Comparison of ENCODE assay signal across 8 mouse cellular contexts in the genomic region with DNA sequence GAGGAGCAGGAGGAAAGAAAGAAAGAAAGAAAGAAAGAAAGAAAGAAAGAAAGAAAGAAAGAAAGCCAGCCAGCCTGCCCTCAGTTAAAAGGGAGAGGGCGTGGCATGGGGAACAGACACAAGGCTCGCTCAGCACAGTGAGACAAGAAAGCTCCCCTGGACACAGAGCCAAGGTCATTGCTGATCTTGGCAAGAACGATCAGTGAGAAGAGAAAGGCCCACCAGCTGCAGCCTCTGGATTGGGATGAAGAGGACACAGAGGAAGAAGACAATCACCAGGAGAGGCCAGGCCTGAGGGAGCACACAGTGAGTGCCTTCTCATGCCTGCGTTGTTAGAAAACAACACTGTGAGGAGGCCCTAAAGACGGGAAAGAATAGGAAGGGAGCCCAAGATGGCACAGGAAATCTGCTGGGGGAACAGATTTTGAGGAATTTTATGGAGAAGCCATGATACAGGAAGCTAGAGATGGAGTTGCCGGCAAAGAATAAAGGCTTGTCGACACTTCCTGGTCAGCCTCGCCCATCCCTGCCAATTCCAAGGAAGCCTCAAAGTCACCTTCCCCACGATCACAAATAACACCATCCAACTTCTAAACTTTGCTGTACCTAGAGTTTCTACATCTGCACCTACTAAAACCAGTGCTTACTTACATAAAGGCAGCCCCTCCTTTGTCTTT. TPM values are rescaled to one million over a fixed set of nuclear protein-coding genes. Genes with fewer than 3 reads are reported as not detected.
DNase-seq lines count a peak whose midpoint lies in the region; ATAC-seq and TF ChIP-seq lines count a peak whose summit lies in the region.

No protein-coding gene starts in this region.

- H3K9ac ChIP-seq in kidney, postnatal 0 days (ENCODE audit: low read depth, low read length): no peak overlapping the region
- no peak overlapping the region for H3K9ac ChIP-seq in stomach, postnatal 0 days (ENCODE audit: low read length)

- H3K36me3 ChIP-seq in spleen, adult 2 months (ENCODE audit: control insufficient read depth, insufficient read depth, low read length): peaks cover under 1% of the 10 kb centered on the region; the same call in 1 of the 2 replicates
- no peaks in the 10 kb centered on the region for H3K36me3 ChIP-seq in kidney, postnatal 0 days (ENCODE audit: insufficient read depth, low read length)
- no peaks in the 10 kb centered on the region for H3K36me3 ChIP-seq in stomach, postnatal 0 days (ENCODE audit: control insufficient read depth, insufficient read depth, low read length)

- ATAC-seq in kidney, postnatal 0 days (replicated peaks; ENCODE audit: low FRiP score, low read depth): no peak
- no peak for ATAC-seq in stomach, postnatal 0 days (ENCODE audit: low FRiP score, low TSS enrichment)

- H3K27me3 ChIP-seq in spleen, adult 2 months (ENCODE audit: control insufficient read depth, insufficient read depth, low read length): no peaks in the 10 kb centered on the region
- no peaks in the 10 kb centered on the region for H3K27me3 ChIP-seq in kidney, postnatal 0 days (ENCODE audit: insufficient read depth, low read length)
- H3K27me3 ChIP-seq in stomach, postnatal 0 days (ENCODE audit: control insufficient read depth, insufficient read depth, low read length): no peaks in the 10 kb centered on the region

- DNase-seq in spleen, adult 2 months (ENCODE audit: low read depth in 1 of 2, low spot score in 2 of 2): no peak
- DNase-seq in spleen, postnatal 10 days (ENCODE audit: low spot score in 2 of 2): no peak
- peak; percentile 79 to 87 for DNase-seq in heart, adult 18-20 months
- DNase-seq in kidney, postnatal 0 days (ENCODE audit: low spot score): no peak
- no peak for DNase-seq in stomach, postnatal 0 days (ENCODE audit: low spot score)
- DNase-seq in cerebellum, adult 9-11 months: no peak
- DNase-seq in T-cell, adult 2 months (ENCODE audit: low spot score): no peak
- DNase-seq in layer of hippocampus, adult 9-11 months: no peak

- TF ChIP-seq EP300 in stomach, postnatal 0 days (optimal IDR thresholded peaks at IDR 0.05): no peak

- H3K27ac ChIP-seq in spleen, adult 2 months (ENCODE audit: insufficient read depth, low read length): peak overlapping the region; percentile 43
- H3K27ac ChIP-seq in kidney, postnatal 0 days: peak overlapping the region; percentile 63
- H3K27ac ChIP-seq in stomach, postnatal 0 days (replicated peaks): peak overlapping the region; percentile 79

- no peaks in the 10 kb centered on the region for H3K9me3 ChIP-seq in kidney, postnatal 0 days (replicated peaks; ENCODE audit: low read length)
- no peaks in the 10 kb centered on the region for H3K9me3 ChIP-seq in stomach, postnatal 0 days (ENCODE audit: control insufficient read depth, low read length)

- no peak overlapping the region for H3K4me2 ChIP-seq in kidney, postnatal 0 days (ENCODE audit: low read length)
- peak overlapping the region; percentile 1; the same call in 1 of the 2 replicates for H3K4me2 ChIP-seq in stomach, postnatal 0 days (replicated peaks; ENCODE audit: low read depth)

- H3K4me3 ChIP-seq in spleen, adult 2 months (ENCODE audit: extremely low read depth, insufficient read depth, insufficient read length): no peak overlapping the region
- H3K4me3 ChIP-seq in kidney, postnatal 0 days (replicated peaks; ENCODE audit: low read depth, low read length): no peak overlapping the region
- H3K4me3 ChIP-seq in stomach, postnatal 0 days (ENCODE audit: low read depth, low read length): no peak overlapping the region

- WGBS in spleen, adult 2 months: 52% methylated on average over 9 of the region's 9 CpGs
- WGBS in kidney, postnatal 0 days: 57% methylated on average over 9 of the region's 9 CpGs
- 48% methylated on average over 9 of the region's 9 CpGs for WGBS in stomach, postnatal 0 days

- H3K4me1 ChIP-seq in spleen, adult 2 months (ENCODE audit: control insufficient read depth, insufficient read depth, insufficient read length): peaks cover 39% of the 10 kb centered on the region; the same call in 1 of the 2 replicates
- H3K4me1 ChIP-seq in kidney, postnatal 0 days (replicated peaks; ENCODE audit: insufficient read depth, low read length): peaks cover 31% of the 10 kb centered on the region; the same call in 1 of the 2 replicates
- peaks cover 17% of the 10 kb centered on the region for H3K4me1 ChIP-seq in stomach, postnatal 0 days (replicated peaks; ENCODE audit: control insufficient read depth, insufficient read depth)

- TF ChIP-seq CTCF in spleen, adult 2 months (IDR thresholded peaks at IDR 0.05; ENCODE audit: extremely low read depth, insufficient read depth, insufficient read length, insufficient replicate concordance): no peak
- no peak for TF ChIP-seq CTCF in kidney, postnatal 0 days (IDR thresholded peaks at IDR 0.05; ENCODE audit: low read depth)
- no peak for TF ChIP-seq CTCF in stomach, postnatal 0 days (IDR thresholded peaks at IDR 0.05; ENCODE audit: low read depth)

- no peak for TF ChIP-seq POLR2A in spleen, adult 2 months (IDR thresholded peaks at IDR 0.05; ENCODE audit: low read depth, low read length)

RNA-seq across cellular contexts. Expression of a gene that starts 44.2 kb away (rescaled TPM):
- polyA plus RNA-seq in spleen, adult 2 months (2012; rRNA removed): 55.9 and 70.9 TPM in 2 replicates
- 10 to 100 TPM; 32.7 to 35.3 TPM for total RNA-seq in heart, adult 18-20 months (2021)
- polyA plus RNA-seq in kidney, postnatal 0 days (2015; fragmentation: Nextera tagmentation; extraction: Ambion mirVana): 77.0 and 83.7 TPM in 2 replicates
- polyA plus RNA-seq in stomach, postnatal 0 days (2015; fragmentation: Nextera tagmentation; extraction: Ambion mirVana): 52.8 and 58.0 TPM in 2 replicates

Comparison
In these comparisons a context has a peak if more than half of its experiments do, and no peak if none do; other contexts are left out.
1. DNase-seq: peak in heart, adult 18-20 months (2 of 2); none in spleen, adult 2 months (0 of 2), spleen, postnatal 10 days (0 of 2), kidney, postnatal 0 days (single experiment), stomach, postnatal 0 days (single experiment), cerebellum, adult 9-11 months (single experiment), T-cell, adult 2 months (single experiment) and layer of hippocampus, adult 9-11 months (single experiment).
2. Peak in every context shown above with its lines, with median percentiles within 50 percentile points of each other: H3K27ac ChIP-seq.